12 mouse cellular contexts compared by ENCODE assay signal in genomic region chr4:141741856-141742255, GRCm38 (mm10). TPM values are rescaled to one million over a fixed set of nuclear protein-coding genes. Genes with fewer than 3 reads are reported as not detected.
DNase-seq lines count a peak whose midpoint lies in the region; ATAC-seq and TF ChIP-seq lines count a peak whose summit lies in the region.
"Had no signal": no experiment of that assay in that cellular context is flagged by ENCODE, and none has a peak within 500 bp of the region (broad histone marks: within the 10 kb centered on the region; RNA-seq: fewer than 3 reads in every experiment).

No protein-coding gene starts in this region.

- no peaks in the 10 kb centered on the region for H3K9me3 ChIP-seq in heart, embryonic 10.5 days
- no peaks in the 10 kb centered on the region for H3K9me3 ChIP-seq in liver, embryonic 11.5 days (ENCODE audit: control insufficient read depth, low read length)
- no peaks in the 10 kb centered on the region for H3K9me3 ChIP-seq in forebrain, embryonic 14.5 days (replicated peaks; ENCODE audit: control insufficient read depth, low read length)
- H3K9me3 ChIP-seq: hindbrain, embryonic 15.5 days had no signal

- peaks cover 3% of the 10 kb centered on the region; the same call in 1 of the 2 replicates for H3K27me3 ChIP-seq in heart, embryonic 10.5 days (ENCODE audit: insufficient read depth, poor library complexity, severe bottlenecking)
- H3K27me3 ChIP-seq in kidney, adult 2 months (replicated peaks; ENCODE audit: control insufficient read depth, insufficient read depth, low read length), result no peaks in the 10 kb centered on the region
- no peaks in the 10 kb centered on the region for H3K27me3 ChIP-seq in liver, embryonic 11.5 days (replicated peaks; ENCODE audit: control insufficient read depth, insufficient read depth, low read length)
- H3K27me3 ChIP-seq in forebrain, embryonic 14.5 days (replicated peaks; ENCODE audit: control insufficient read depth, insufficient read depth, low read length), result no peaks in the 10 kb centered on the region
- H3K27me3 ChIP-seq: hindbrain, embryonic 15.5 days had no signal

- peaks cover 17% of the 10 kb centered on the region for H3K4me1 ChIP-seq in heart, embryonic 10.5 days
- H3K4me1 ChIP-seq in kidney, adult 2 months (ENCODE audit: control insufficient read depth, insufficient read depth, low read length), result peaks cover 10% of the 10 kb centered on the region; the same call in 1 of the 2 replicates
- H3K4me1 ChIP-seq in liver, embryonic 11.5 days (replicated peaks; ENCODE audit: control insufficient read depth, insufficient read depth, low read length), result 0 out of 2 replicates have a peak, but pooled peaks cover 3% of the 10 kb centered on the region
- H3K4me1 ChIP-seq in forebrain, embryonic 14.5 days (ENCODE audit: control insufficient read depth, insufficient read depth, low read length), result no peaks in the 10 kb centered on the region
- H3K4me1 ChIP-seq: hindbrain, embryonic 15.5 days had no signal

- H3K4me3 ChIP-seq in heart, embryonic 10.5 days, result no peak overlapping the region
- H3K4me3 ChIP-seq in kidney, adult 2 months (ENCODE audit: insufficient read depth, low read depth, low read length), result no peak overlapping the region
- no peak overlapping the region for H3K4me3 ChIP-seq in liver, embryonic 11.5 days (ENCODE audit: low read depth, low read length)
- H3K4me3 ChIP-seq in forebrain, embryonic 14.5 days (ENCODE audit: low read depth, low read length), result no peak overlapping the region
- H3K4me3 ChIP-seq: erythroblast, embryonic 14.5 days; hindbrain, embryonic 15.5 days; myocyte had no signal

- no peak for TF ChIP-seq POLR2A in kidney, adult 2 months (IDR thresholded peaks at IDR 0.05; ENCODE audit: low read depth, low read length)

- H3K36me3 ChIP-seq in heart, embryonic 10.5 days, result no peaks in the 10 kb centered on the region
- no peaks in the 10 kb centered on the region for H3K36me3 ChIP-seq in kidney, adult 2 months (ENCODE audit: control insufficient read depth, insufficient read depth, low read length)
- H3K36me3 ChIP-seq in liver, embryonic 11.5 days (ENCODE audit: control insufficient read depth, insufficient read depth, low read length), result no peaks in the 10 kb centered on the region
- no peaks in the 10 kb centered on the region for H3K36me3 ChIP-seq in forebrain, embryonic 14.5 days (ENCODE audit: control insufficient read depth, insufficient read depth, low read length)
- H3K36me3 ChIP-seq: hindbrain, embryonic 15.5 days had no signal

- WGBS in heart, embryonic 10.5 days, result 23% methylated on average over 9 of the region's 9 CpGs
- WGBS in kidney, adult 2 months, result 30% methylated on average over 9 of the region's 9 CpGs
- 56% methylated on average over 9 of the region's 9 CpGs for WGBS in liver, embryonic 11.5 days
- WGBS in forebrain, embryonic 14.5 days, result 63% methylated on average over 9 of the region's 9 CpGs

- peak overlapping the region; percentile 73 for H3K27ac ChIP-seq in heart, embryonic 10.5 days
- H3K27ac ChIP-seq in kidney, adult 2 months (ENCODE audit: insufficient read depth, low read depth, low read length), result peak overlapping the region; percentile 50
- H3K27ac ChIP-seq in liver, embryonic 11.5 days (ENCODE audit: low read depth, low read length), result peak overlapping the region; percentile 21; the same call in 1 of the 2 replicates
- no peak overlapping the region for H3K27ac ChIP-seq in forebrain, embryonic 14.5 days (ENCODE audit: low read depth, low read length)
- H3K27ac ChIP-seq: hindbrain, embryonic 15.5 days had no signal

- 0 out of 2 replicates have a peak, but pooled peaks have one; percentile 33 for ATAC-seq in liver, embryonic 11.5 days (replicated peaks; ENCODE audit: low FRiP score)
- no peak for ATAC-seq in forebrain, embryonic 14.5 days

- H3K4me2 ChIP-seq in liver, embryonic 11.5 days, result no peak overlapping the region
- no peak overlapping the region for H3K4me2 ChIP-seq in forebrain, embryonic 14.5 days (ENCODE audit: low read length)
- H3K4me2 ChIP-seq: hindbrain, embryonic 15.5 days had no signal

- H3K9ac ChIP-seq in liver, embryonic 11.5 days (ENCODE audit: low read depth, low read length), result no peak overlapping the region
- no peak overlapping the region for H3K9ac ChIP-seq in forebrain, embryonic 14.5 days (ENCODE audit: low read length)
- H3K9ac ChIP-seq: hindbrain, embryonic 15.5 days had no signal

- peak; percentile 86 for DNase-seq in heart, embryonic 10.5 days (ENCODE audit: low spot score)
- no peak for DNase-seq in heart, postnatal 14 days
- peak; percentile 36 for DNase-seq in NIH3T3 (ENCODE audit: low read depth)
- peak; percentile 95 for DNase-seq in kidney, adult 2 months
- DNase-seq in liver, embryonic 11.5 days (ENCODE audit: low spot score), result no peak
- no peak for DNase-seq in forebrain, embryonic 14.5 days (ENCODE audit: low spot score)
- DNase-seq in ovary, adult 18-20 months (ENCODE audit: low spot score), result no peak
- no peak for DNase-seq in cerebellum, postnatal 25 days
- DNase-seq: left cerebral cortex, postnatal 4 days had no signal

- no peak for TF ChIP-seq CTCF in kidney, adult 2 months (conservative IDR thresholded peaks at IDR 0.05; ENCODE audit: insufficient read depth, insufficient read length, low read depth, low read length)

- intact Hi-C loops in heart, postnatal 14 days (cut with DNase I), result no loop called here

RNA-seq across cellular contexts. Expression of gene Agmat, which starts 4.6 kb away (rescaled TPM):
- polyA plus RNA-seq in heart, embryonic 10.5 days (2016; fragmentation: Nextera tagmentation; extraction: Ambion mirVana), result 1.2 and 3.5 TPM in 2 replicates
- total RNA-seq in heart, postnatal 14 days (2021), result under 1 TPM; 0.72 to 0.98 TPM
- polyA plus RNA-seq in kidney, adult 2 months (2012; rRNA removed), result 9.4 and 10.8 TPM in 2 replicates
- 16.0 and 18.0 TPM in 2 replicates for polyA plus RNA-seq in liver, embryonic 11.5 days (2014; fragmentation: Nextera tagmentation; extraction: Ambion mirVana)
- not detected in 2 replicates for polyA plus RNA-seq in forebrain, embryonic 14.5 days (2014; fragmentation: Nextera tagmentation; extraction: Ambion mirVana)
- total RNA-seq: left cerebral cortex, postnatal 4 days had no signal

RNA-seq across cellular contexts. Expression of gene Ddi2, which starts 18.6 kb away (rescaled TPM):
- polyA plus RNA-seq in heart, embryonic 10.5 days (2016; fragmentation: Nextera tagmentation; extraction: Ambion mirVana), result 21.4 and 21.5 TPM in 2 replicates
- 10 to 100 TPM; 39.0 to 40.4 TPM for total RNA-seq in heart, postnatal 14 days (2021)
- polyA plus RNA-seq in kidney, adult 2 months (2012; rRNA removed), result 21.9 and 23.4 TPM in 2 replicates
- polyA plus RNA-seq in liver, embryonic 11.5 days (2014; fragmentation: Nextera tagmentation; extraction: Ambion mirVana), result 29.3 and 31.4 TPM in 2 replicates
- polyA plus RNA-seq in forebrain, embryonic 14.5 days (2014; fragmentation: Nextera tagmentation; extraction: Ambion mirVana), result 6.7 and 9.3 TPM in 2 replicates

RNA-seq across cellular contexts. Expression of gene Dnajc16, which starts 48.9 kb away (rescaled TPM):
- polyA plus RNA-seq in heart, embryonic 10.5 days (2016; fragmentation: Nextera tagmentation; extraction: Ambion mirVana), result 5.0 and 5.4 TPM in 2 replicates
- 10 to 100 TPM; 18.4 to 18.5 TPM for total RNA-seq in heart, postnatal 14 days (2021)
- 12.6 and 13.6 TPM in 2 replicates for polyA plus RNA-seq in kidney, adult 2 months (2012; rRNA removed)
- polyA plus RNA-seq in liver, embryonic 11.5 days (2014; fragmentation: Nextera tagmentation; extraction: Ambion mirVana), result 4.0 and 4.2 TPM in 2 replicates
- polyA plus RNA-seq in forebrain, embryonic 14.5 days (2014; fragmentation: Nextera tagmentation; extraction: Ambion mirVana), result 3.6 and 4.6 TPM in 2 replicates

RNA-seq across cellular contexts. Expression of gene Casp9, which starts 51.6 kb away (rescaled TPM):
- 21.4 and 22.5 TPM in 2 replicates for polyA plus RNA-seq in heart, embryonic 10.5 days (2016; fragmentation: Nextera tagmentation; extraction: Ambion mirVana)
- 1 to 10 TPM; 7.7 to 9.5 TPM for total RNA-seq in heart, postnatal 14 days (2021)
- polyA plus RNA-seq in kidney, adult 2 months (2012; rRNA removed), result 22.2 and 23.7 TPM in 2 replicates
- 16.5 and 18.3 TPM in 2 replicates for polyA plus RNA-seq in liver, embryonic 11.5 days (2014; fragmentation: Nextera tagmentation; extraction: Ambion mirVana)
- 8.3 and 10.2 TPM in 2 replicates for polyA plus RNA-seq in forebrain, embryonic 14.5 days (2014; fragmentation: Nextera tagmentation; extraction: Ambion mirVana)

RNA-seq across cellular contexts. Expression of gene Rsc1a1, which starts 56.5 kb away (rescaled TPM):
- polyA plus RNA-seq in heart, embryonic 10.5 days (2016; fragmentation: Nextera tagmentation; extraction: Ambion mirVana), result 3.1 and 4.4 TPM in 2 replicates
- total RNA-seq in heart, postnatal 14 days (2021), result not detected
- 18.2 and 25.8 TPM in 2 replicates for polyA plus RNA-seq in kidney, adult 2 months (2012; rRNA removed)
- polyA plus RNA-seq in liver, embryonic 11.5 days (2014; fragmentation: Nextera tagmentation; extraction: Ambion mirVana), result 2.7 TPM in 1 of 2 replicates, not detected in the other
- 2.5 TPM in 1 of 2 replicates, not detected in the other for polyA plus RNA-seq in forebrain, embryonic 14.5 days (2014; fragmentation: Nextera tagmentation; extraction: Ambion mirVana)

Comparison
In these comparisons a context has a peak if more than half of its experiments do, and no peak if none do; other contexts are left out.
1. DNase-seq: peak in heart, embryonic 10.5 days (single experiment), NIH3T3 (single experiment) and kidney, adult 2 months (single experiment); none in heart, postnatal 14 days (0 of 2), liver, embryonic 11.5 days (single experiment), forebrain, embryonic 14.5 days (single experiment), ovary, adult 18-20 months (single experiment) and cerebellum, postnatal 25 days (0 of 2).